Mouse (Mus musculus) lung, postnatal 0 days (tissue): ENCODE measurements at regions not wholly inside any gene's neighbourhood (a gene's known extent, or its start where the extent isn't known, plus 50 kb on each side); places are given as distances from the start of the nearest gene placed in this dataset.

Source experiments
- ATAC-seq: fragments of 200-750 bp; cut with Nextera tagmentation; 2 replicates; pipeline ENCODE4 v1.8.0; 2017; ENCODE audit warnings: moderate library complexity
- DNase-seq: peaks from one replicate; pipeline ENCODE4 v3.0.0-alpha.2; 2016; ENCODE audit warnings: low spot score
- H3K27ac ChIP-seq: fragments of 300-500 bp; sonication (generic); 2 replicates; pipeline ENCODE4 v1.5.1; 2014; ENCODE audit warnings: antibody characterized with exemption, mild to moderate bottlenecking, low read length, mixed read lengths
- H3K27me3 ChIP-seq: fragments of 300-500 bp; sonication (generic); replicated peaks from 2 replicates; pipeline ENCODE4 v1.6.1; 2014; ENCODE audit warnings: low read length, mixed read lengths; ENCODE audit not compliant: insufficient read depth
- H3K36me3 ChIP-seq: fragments of 300-500 bp; sonication (generic); 2 replicates; pipeline ENCODE4 v1.6.1; 2014; ENCODE audit warnings: low read length, mixed read lengths; ENCODE audit not compliant: insufficient read depth
- H3K4me1 ChIP-seq: fragments of 300-500 bp; sonication (generic); 2 replicates; pipeline ENCODE4 v1.6.1; 2014; ENCODE audit warnings: antibody characterized with exemption, low read depth, low read length, mixed read lengths; ENCODE audit not compliant: insufficient read depth
- H3K4me2 ChIP-seq: fragments of 300-500 bp; sonication (generic); replicated peaks from 2 replicates; pipeline ENCODE4 v1.6.1; 2014; ENCODE audit warnings: low read depth, mild to moderate bottlenecking, low read length, moderate library complexity, mixed read lengths
- H3K4me3 ChIP-seq: fragments of 300-500 bp; sonication (generic); 2 replicates; pipeline ENCODE4 v1.5.1; 2014; ENCODE audit warnings: low read depth, low read length
- H3K9ac ChIP-seq: fragments of 300-500 bp; sonication (generic); replicated peaks from 2 replicates; pipeline ENCODE4 v1.6.1; 2014; ENCODE audit warnings: low read depth, mild to moderate bottlenecking
- H3K9me3 ChIP-seq: fragments of 300-500 bp; sonication (generic); 2 replicates; pipeline ENCODE4 v1.6.1; 2016; ENCODE audit warnings: low read length, mixed read lengths
- CTCF ChIP-seq: IDR thresholded peaks from 2 replicates; pipeline ENCODE4 v1.5.1; 2016; ENCODE audit warnings: antibody characterized with exemption, mild to moderate bottlenecking
- EP300 ChIP-seq: IDR thresholded peaks from 2 replicates; pipeline ENCODE4 v1.6.1; 2016; ENCODE audit warnings: antibody characterized with exemption, mild to moderate bottlenecking, control low read depth
- WGBS: fragments of 180-500 bp; shearing (Covaris S2); extraction: QIAGEN DNeasy Blood & Tissue Kit; methylation state at CpG from one replicate; pipeline ENCODE4 v1.1.7; 2014; 5-methylcytosine and 5-hydroxymethylcytosine counted together

DNA sequence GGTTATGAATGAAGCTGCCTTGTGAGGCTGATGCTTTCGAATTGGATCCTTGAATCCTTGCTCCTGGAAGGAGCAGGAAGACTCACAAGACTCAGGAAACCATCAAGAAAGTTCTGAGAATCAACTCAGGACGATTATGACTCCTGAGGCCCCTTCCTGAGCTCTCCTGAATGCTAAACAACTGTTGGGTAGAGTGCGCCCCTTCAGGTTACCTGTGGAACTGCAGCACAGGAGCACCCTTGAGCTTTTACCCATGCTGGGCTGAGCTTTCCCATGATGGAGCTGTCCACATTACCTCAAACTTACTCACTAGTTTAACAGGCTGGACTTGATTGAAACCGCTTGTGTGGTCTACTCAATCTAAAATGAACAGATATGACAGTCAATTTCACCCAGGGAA lies 553.3 kb downstream of the Jrkl start:
- TF ChIP-seq EP300 = no peak
- 0 out of 2 replicates have a peak, but pooled peaks have one; percentile 7 for TF ChIP-seq CTCF
- Histone ChIP-seq H3K4me2 (no peak overlapping the region), H3K9me3 (no peaks in the 10 kb centered on the region), H3K27ac (no peak overlapping the region), H3K4me3 (no peak overlapping the region), H3K4me1 (no peaks in the 10 kb centered on the region), H3K9ac (no peak overlapping the region), H3K27me3 (no peaks in the 10 kb centered on the region), H3K36me3 (no peaks in the 10 kb centered on the region)
- DNase-seq (no peak), ATAC-seq (no peak)
- 43% methylated on average over 4 of the region's 4 CpGs for WGBS

DNA sequence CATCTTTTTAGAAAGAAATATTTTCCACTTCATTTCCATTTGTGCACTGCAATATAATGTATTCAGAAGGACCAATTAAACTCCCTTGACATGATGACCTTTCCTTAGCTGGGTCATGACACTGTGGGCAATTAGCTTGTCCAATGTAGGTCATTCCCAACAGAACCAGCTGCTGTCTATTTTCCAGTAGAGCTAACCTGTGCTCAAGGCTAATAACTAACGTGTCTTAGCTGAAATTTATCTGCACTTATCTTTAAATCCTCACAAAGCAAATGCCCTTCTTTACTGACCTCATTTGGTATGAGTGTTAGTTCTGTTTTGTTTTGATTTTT lies 554.7 kb downstream of the Jrkl start:
- DNase-seq = no peak
- 35% methylated on average over 1 of the region's 1 CpGs for WGBS
- H3K9me3 ChIP-seq = no peaks in the 10 kb centered on the region

DNA sequence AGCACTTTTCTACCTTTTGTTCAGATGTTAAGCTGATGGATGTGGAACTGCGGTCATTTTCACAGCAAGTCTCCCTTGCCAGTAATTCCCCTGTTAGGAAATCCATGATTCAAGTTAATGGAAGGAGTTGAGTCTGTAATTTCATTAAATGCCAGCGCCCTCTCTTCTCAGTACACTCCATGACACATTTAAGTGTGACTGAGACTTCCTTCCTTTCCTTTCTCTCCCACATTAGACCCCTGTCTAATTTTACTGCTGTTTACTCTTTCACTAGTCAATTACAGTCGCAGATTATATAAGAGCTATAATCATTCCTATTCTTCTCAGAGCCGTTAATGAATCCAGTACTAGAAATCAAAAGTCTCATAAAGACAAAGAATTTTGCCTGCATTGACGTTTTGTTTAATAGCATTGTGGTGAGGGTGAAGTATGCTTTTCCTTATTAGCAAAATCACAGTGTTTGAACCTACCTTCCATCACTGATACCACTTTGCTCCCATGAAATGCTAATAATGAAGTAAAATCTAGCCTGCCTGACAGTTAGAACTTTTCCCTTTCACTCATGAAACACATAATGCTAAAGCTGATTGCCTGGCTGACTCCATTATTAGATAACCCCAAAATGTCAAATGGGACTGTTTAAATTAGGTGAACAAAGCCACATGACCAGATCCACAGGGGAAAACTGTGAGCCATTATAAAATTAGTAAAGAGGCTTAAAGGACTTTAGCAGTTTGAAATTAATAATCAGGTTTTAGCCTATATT lies 555.3 kb downstream of the Jrkl start:
- H3K36me3 ChIP-seq = no peaks in the 10 kb centered on the region
- ATAC-seq = no peak
- no peak for DNase-seq
- H3K4me1 ChIP-seq = no peaks in the 10 kb centered on the region
- H3K27me3 ChIP-seq = no peaks in the 10 kb centered on the region
- no peak overlapping the region for H3K4me3 ChIP-seq
- H3K27ac ChIP-seq = no peak overlapping the region
- no peak overlapping the region for H3K4me2 ChIP-seq
- H3K9ac ChIP-seq = no peak overlapping the region
- no peak for TF ChIP-seq EP300
- no peak for TF ChIP-seq CTCF
- WGBS = 68% methylated on average over 5 of the region's 5 CpGs
- no peaks in the 10 kb centered on the region for H3K9me3 ChIP-seq

More for the DNA sequence above, 554.7 kb downstream of the Jrkl start:
- Histone ChIP-seq H3K4me1 (no peaks in the 10 kb centered on the region), H3K4me3 (no peak overlapping the region), H3K36me3 (no peaks in the 10 kb centered on the region), H3K27me3 (no peaks in the 10 kb centered on the region), H3K27ac (no peak overlapping the region), H3K9ac (no peak overlapping the region), H3K4me2 (no peak overlapping the region)
- no peak for TF ChIP-seq CTCF
- TF ChIP-seq EP300 = no peak
- no peak for ATAC-seq
